Mouse (Mus musculus): ENCODE data around the gene Pex16. TPM values are rescaled to one million over a fixed set of nuclear protein-coding genes. Genes with fewer than 3 reads are reported as not detected.

Gene Pex16
- total and polyA plus RNA-seq, 3 experiments: 41.9 to 52.5 TPM; not detected in 1

DNA sequence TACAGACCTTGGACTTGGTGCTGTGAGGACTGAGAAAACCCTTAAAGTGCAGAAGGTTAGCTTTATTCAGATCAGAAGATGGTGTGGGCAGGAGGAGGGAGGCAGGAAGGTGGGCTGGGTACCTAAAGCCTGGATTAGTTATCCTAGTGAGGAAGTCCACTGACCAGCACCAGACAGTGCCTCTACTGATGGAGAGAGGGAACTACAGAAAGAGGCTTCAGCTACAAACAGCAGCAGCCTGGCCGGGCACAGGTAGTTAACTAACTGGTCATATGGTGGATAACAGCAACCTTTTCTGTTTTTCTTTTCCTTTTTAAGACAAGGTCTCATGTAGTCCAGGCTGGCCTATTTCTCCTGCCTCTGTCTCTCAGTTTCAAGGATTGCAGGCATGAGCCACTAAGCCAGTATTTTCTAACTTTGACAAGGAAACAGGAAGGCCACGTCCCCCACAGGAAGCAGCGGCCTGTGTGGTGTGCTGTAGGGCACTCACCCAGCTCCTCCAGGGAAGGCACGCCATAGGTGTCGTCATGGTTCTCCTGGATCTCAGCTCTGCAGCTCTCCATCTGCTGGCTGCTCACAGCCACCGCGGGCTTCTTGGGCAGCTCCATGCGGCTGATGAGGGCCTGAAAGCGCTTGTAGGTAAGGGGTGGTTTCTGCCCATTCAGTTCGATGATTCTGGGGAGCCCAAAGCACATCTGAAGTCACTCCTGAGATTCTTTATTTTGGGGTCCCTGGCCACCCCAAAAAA lies 48.1 kb downstream of the Pex16 start:
- H3K9me3 ChIP-seq (replicated peaks; ENCODE audit: insufficient read depth, low read length): no peaks in the 10 kb centered on the region
- no peak overlapping the region for H3K9ac ChIP-seq (ENCODE audit: control insufficient read depth, low read depth, low read length, poor library complexity, severe bottlenecking)
- TF ChIP-seq ZKSCAN1 (IDR thresholded peaks at IDR 0.05; ENCODE audit: low read depth, low read length) (no peak), CTCF (IDR thresholded peaks at IDR 0.05 in 2 of 3, conservative IDR thresholded peaks at IDR 0.05 in 1 of 3; ENCODE audit: control insufficient read depth in 1 of 3, insufficient read depth in 1 of 3, low read depth in 2 of 3, low read length in 3 of 3, poor library complexity in 1 of 3, severe bottlenecking in 1 of 3) (peak in 2 of 3 experiments; percentile 30 to 33; a peak in 4 of 6 replicates)
- DNase-seq (ENCODE audit: low read depth, low spot score): no peak
- peaks cover 5% of the 10 kb centered on the region; the same call in 1 of the 2 replicates for H3K79me2 ChIP-seq (ENCODE audit: control insufficient read depth, insufficient read depth, low read length, poor library complexity)
- no peak overlapping the region for H3K27ac ChIP-seq (ENCODE audit: control insufficient read depth, low read depth, low read length)
- H3K4me1 ChIP-seq (ENCODE audit: control insufficient read depth in 1 of 2, insufficient read depth in 2 of 2, low read length in 2 of 2): no peaks in the 10 kb centered on the region
- no peaks in the 10 kb centered on the region for H3K27me3 ChIP-seq (ENCODE audit: control insufficient read depth in 1 of 2, insufficient read depth in 2 of 2, low read length in 2 of 2)
- H3K4me3 ChIP-seq (ENCODE audit: control insufficient read depth in 1 of 2, insufficient read depth in 1 of 2, low read depth in 2 of 2, low read length in 2 of 2): no peak overlapping the region
- peaks cover 0 to 33% of the 10 kb centered on the region in 2 experiments; a peak in 2 of 4 replicates for H3K36me3 ChIP-seq (ENCODE audit: control insufficient read depth in 1 of 2, insufficient read depth in 2 of 2, low read length in 2 of 2)

- Histone ChIP-seq H3K79me2 (ENCODE audit: control insufficient read depth, insufficient read depth, low read length, poor library complexity) (peaks cover 11% of the 10 kb centered on the region), H3K27ac (ENCODE audit: control insufficient read depth, low read depth, low read length) (no peak overlapping the region), H3K9ac (ENCODE audit: control insufficient read depth, low read depth, low read length, poor library complexity, severe bottlenecking) (no peak overlapping the region), H3K9me3 (replicated peaks; ENCODE audit: insufficient read depth, low read length) (no peaks in the 10 kb centered on the region), H3K4me1 (ENCODE audit: control insufficient read depth in 1 of 2, insufficient read depth in 2 of 2, low read length in 2 of 2) (no peaks in the 10 kb centered on the region), H3K4me3 (ENCODE audit: control insufficient read depth in 1 of 2, insufficient read depth in 1 of 2, low read depth in 2 of 2, low read length in 2 of 2) (no peak overlapping the region), H3K36me3 (ENCODE audit: control insufficient read depth in 1 of 2, insufficient read depth in 2 of 2, low read length in 2 of 2) (peaks cover 0 to 33% of the 10 kb centered on the region in 2 experiments; a peak in 2 of 4 replicates), H3K27me3 (ENCODE audit: control insufficient read depth in 1 of 2, insufficient read depth in 2 of 2, low read length in 2 of 2) (no peaks in the 10 kb centered on the region)
- no peak for TF ChIP-seq KAT2A (conservative IDR thresholded peaks at IDR 0.05; ENCODE audit: low read depth, low read length)
- TF ChIP-seq E2F4 (IDR thresholded peaks at IDR 0.05; ENCODE audit: borderline replicate concordance, low read depth, low read length): no peak
- TF ChIP-seq MXI1 (IDR thresholded peaks at IDR 0.05; ENCODE audit: low read depth, low read length): no peak
- no peak for TF ChIP-seq ETS1 (IDR thresholded peaks at IDR 0.05; ENCODE audit: low read depth, low read length)
- no peak for TF ChIP-seq MYB (IDR thresholded peaks at IDR 0.05; ENCODE audit: low read depth, low read length)
- no peak for TF ChIP-seq POLR2A (IDR thresholded peaks at IDR 0.05; ENCODE audit: control insufficient read depth in 1 of 2, insufficient read depth in 1 of 2, low read depth in 1 of 2, low read length in 2 of 2, poor library complexity in 1 of 2)
- no peak for TF ChIP-seq UBTF (IDR thresholded peaks at IDR 0.05; ENCODE audit: borderline replicate concordance, insufficient read depth, low read depth, low read length)
- TF ChIP-seq MEF2A (IDR thresholded peaks at IDR 0.05; ENCODE audit: extremely low read depth, insufficient replicate concordance, low read depth, low read length, poor library complexity, severe bottlenecking): no peak
- TF ChIP-seq USF1 (IDR thresholded peaks at IDR 0.05; ENCODE audit: low read depth, low read length): no peak
- no peak for TF ChIP-seq CHD1 (IDR thresholded peaks at IDR 0.05; ENCODE audit: low read depth, low read length)
- no peak for DNase-seq (ENCODE audit: low read depth, low spot score)
These were observed 48.7 kb downstream of the Pex16 start for GRCm38 (mm10) chr2:92423156-92423555.

All from MEL (cell line).